In genomic region chr8:47414258-47414525, GRCm38 (mm10) we compare ENCODE assay signal across 8 mouse cellular contexts. TPM values are rescaled to one million over a fixed set of nuclear protein-coding genes. Genes with fewer than 3 reads are reported as not detected.
A peak's percentile ranks its signal among the peaks of the same experiment; 100 is the strongest.
DNase-seq lines count a peak whose midpoint lies in the region; ATAC-seq and TF ChIP-seq lines count a peak whose summit lies in the region.
"Not testable (repeated sequence)": the region's sequence is repeated elsewhere in the genome, so short reads cannot be mapped to it uniquely, and the experiment has no call there.

No protein-coding gene starts in this region.

- not testable (repeated sequence) for ATAC-seq in hindbrain, embryonic 13.5 days (ENCODE audit: low FRiP score); limb, embryonic 14.5 days (ENCODE audit: low FRiP score, low read depth); midbrain, embryonic 16.5 days
- ATAC-seq in lung, embryonic 16.5 days (ENCODE audit: low read depth) = peak; percentile 11; the same call in 1 of the 2 replicates

- intact Hi-C loops in gastrocnemius, adult 2 months (cut with DNase I) = not testable (repeated sequence)

- WGBS in embryonic facial prominence, embryonic 10.5 days = under 1% methylated on average over 8 of the region's 8 CpGs
- WGBS in hindbrain, embryonic 13.5 days = 1% methylated on average over 8 of the region's 8 CpGs
- WGBS in limb, embryonic 14.5 days = under 1% methylated on average over 8 of the region's 8 CpGs
- WGBS in lung, embryonic 16.5 days = 3% methylated on average over 8 of the region's 8 CpGs
- 0% methylated on average over 8 of the region's 8 CpGs for WGBS in midbrain, embryonic 16.5 days

- not testable (repeated sequence) for H3K36me3 ChIP-seq in embryonic facial prominence, embryonic 10.5 days (replicated peaks); hindbrain, embryonic 13.5 days; limb, embryonic 14.5 days (ENCODE audit: control insufficient read depth, insufficient read depth, low read length); lung, embryonic 16.5 days (ENCODE audit: control insufficient read depth, insufficient read depth, low read length); midbrain, embryonic 16.5 days (ENCODE audit: control insufficient read depth, insufficient read depth, low read length)

- peak overlapping the region; percentile 88 for H3K4me2 ChIP-seq in hindbrain, embryonic 13.5 days
- H3K4me2 ChIP-seq in limb, embryonic 14.5 days (replicated peaks; ENCODE audit: low read depth, low read length, severe bottlenecking) = peak overlapping the region; percentile 96
- peak overlapping the region; percentile 92 for H3K4me2 ChIP-seq in lung, embryonic 16.5 days (ENCODE audit: low read depth, low read length)
- H3K4me2 ChIP-seq in midbrain, embryonic 16.5 days (ENCODE audit: low read length) = peak overlapping the region; percentile 99

- TF ChIP-seq POLR2A in limb, embryonic 14.5 days (IDR thresholded peaks at IDR 0.05; ENCODE audit: borderline replicate concordance, extremely low read depth, insufficient read depth, insufficient read length) = not testable (repeated sequence)

- H3K27me3 ChIP-seq in embryonic facial prominence, embryonic 10.5 days (replicated peaks; ENCODE audit: low read depth, poor library complexity, severe bottlenecking) = peaks cover 79% of the 10 kb centered on the region
- peaks cover 69% of the 10 kb centered on the region for H3K27me3 ChIP-seq in hindbrain, embryonic 13.5 days
- peaks cover 23% of the 10 kb centered on the region for H3K27me3 ChIP-seq in limb, embryonic 14.5 days (ENCODE audit: control insufficient read depth, insufficient read depth, low read length)
- peaks cover 34% of the 10 kb centered on the region for H3K27me3 ChIP-seq in lung, embryonic 16.5 days (ENCODE audit: control insufficient read depth, insufficient read depth, low read depth, low read length)
- H3K27me3 ChIP-seq in midbrain, embryonic 16.5 days (ENCODE audit: control insufficient read depth, insufficient read depth, low read depth, low read length) = peaks cover 36% of the 10 kb centered on the region

- not testable (repeated sequence) for H3K9ac ChIP-seq in hindbrain, embryonic 13.5 days; limb, embryonic 14.5 days (ENCODE audit: low read depth, low read length, severe bottlenecking); lung, embryonic 16.5 days (ENCODE audit: low read length); midbrain, embryonic 16.5 days (ENCODE audit: low read depth, low read length)

- peak; percentile 32 for DNase-seq in embryonic facial prominence, embryonic 10.5 days (ENCODE audit: low spot score)
- peak; percentile 22 for DNase-seq in gastrocnemius, adult 2 months
- peak; percentile 42 for DNase-seq in kidney, postnatal 10 days
- DNase-seq in limb, embryonic 14.5 days (ENCODE audit: low spot score) = not testable (repeated sequence)
- peak; percentile 14 for DNase-seq in urinary bladder, postnatal 25 days (ENCODE audit: low spot score)

- peaks cover 39% of the 10 kb centered on the region for H3K4me1 ChIP-seq in embryonic facial prominence, embryonic 10.5 days
- H3K4me1 ChIP-seq in hindbrain, embryonic 13.5 days (replicated peaks) = peaks cover 28% of the 10 kb centered on the region
- H3K4me1 ChIP-seq in limb, embryonic 14.5 days (ENCODE audit: control insufficient read depth, insufficient read depth, low read length); lung, embryonic 16.5 days (replicated peaks; ENCODE audit: control insufficient read depth, insufficient read depth, low read length): not testable (repeated sequence)
- H3K4me1 ChIP-seq in midbrain, embryonic 16.5 days (ENCODE audit: control insufficient read depth, insufficient read depth, low read length) = peaks cover 18% of the 10 kb centered on the region

- not testable (repeated sequence) for H3K27ac ChIP-seq in embryonic facial prominence, embryonic 10.5 days (replicated peaks); hindbrain, embryonic 13.5 days; limb, embryonic 14.5 days (replicated peaks; ENCODE audit: low read depth, low read length); midbrain, embryonic 16.5 days (ENCODE audit: low read length)
- H3K27ac ChIP-seq in gastrocnemius, adult 2 months = peak overlapping the region; percentile 84
- H3K27ac ChIP-seq in lung, embryonic 16.5 days (ENCODE audit: low read length) = peak overlapping the region; percentile 67; the same call in 1 of the 2 replicates

- not testable (repeated sequence) for TF ChIP-seq CTCF in gastrocnemius, adult 2 months (IDR thresholded peaks at IDR 0.05)

- peak overlapping the region; percentile 78 for H3K4me3 ChIP-seq in embryonic facial prominence, embryonic 10.5 days
- H3K4me3 ChIP-seq in gastrocnemius, adult 2 months = peak overlapping the region; percentile 87
- H3K4me3 ChIP-seq in hindbrain, embryonic 13.5 days = peak overlapping the region; percentile 55; the same call in 1 of the 2 replicates
- peak overlapping the region; percentile 80 for H3K4me3 ChIP-seq in limb, embryonic 14.5 days (replicated peaks; ENCODE audit: low read length)
- peak overlapping the region; percentile 83 for H3K4me3 ChIP-seq in lung, embryonic 16.5 days (ENCODE audit: low read length)
- H3K4me3 ChIP-seq in midbrain, embryonic 16.5 days (ENCODE audit: low read depth, low read length) = peak overlapping the region; percentile 63; the same call in 1 of the 2 replicates

- H3K9me3 ChIP-seq in embryonic facial prominence, embryonic 10.5 days; hindbrain, embryonic 13.5 days; limb, embryonic 14.5 days (ENCODE audit: control insufficient read depth, low read length); lung, embryonic 16.5 days (ENCODE audit: control insufficient read depth, low read length); midbrain, embryonic 16.5 days (replicated peaks; ENCODE audit: control insufficient read depth, low read length, poor library complexity, severe bottlenecking): not testable (repeated sequence)

RNA-seq across cellular contexts. Expression of gene Stox2, which starts 32.0 kb away (rescaled TPM):
- polyA plus RNA-seq in embryonic facial prominence, embryonic 10.5 days (2016; fragmentation: Nextera tagmentation; extraction: Ambion mirVana) = 16.8 and 19.5 TPM in 2 replicates
- 1 to 10 TPM; 7.3 to 9.5 TPM for total RNA-seq in gastrocnemius, adult 2 months (2021)
- polyA plus RNA-seq in hindbrain, embryonic 13.5 days (2015; fragmentation: Nextera tagmentation; extraction: Ambion mirVana) = 36.6 and 38.9 TPM in 2 replicates
- 12.2 and 13.7 TPM in 2 replicates for polyA plus RNA-seq in limb, embryonic 14.5 days (2012; rRNA removed)
- 17.1 and 20.9 TPM in 2 replicates for polyA plus RNA-seq in limb, embryonic 14.5 days (2014; fragmentation: Nextera tagmentation; extraction: Ambion mirVana)
- 10.7 and 11.6 TPM in 2 replicates for polyA plus RNA-seq in lung, embryonic 16.5 days (2015; fragmentation: Nextera tagmentation; extraction: Ambion mirVana)
- 37.8 and 38.0 TPM in 2 replicates for polyA plus RNA-seq in midbrain, embryonic 16.5 days (2015; fragmentation: Nextera tagmentation; extraction: Ambion mirVana)
